Mouse (Mus musculus): Measurements from ENCODE around the gene Arglu1. TPM values are rescaled to one million over a fixed set of nuclear protein-coding genes. Genes with fewer than 3 reads are reported as not detected.

Arglu1 gene
- total and polyA plus RNA-seq, 2 experiments from 2014 or later: 71.9 to 158 TPM

- Histone ChIP-seq H3K27ac (peak overlapping the region; percentile 38; the same call in 1 of the 2 replicates), H3K9me3 (ENCODE audit: low read length) (no peaks in the 10 kb centered on the region), H3K36me3 (ENCODE audit: insufficient read depth, low read length) (peaks cover 5% of the 10 kb centered on the region; the same call in 1 of the 2 replicates), H3K4me2 (ENCODE audit: low read depth, low read length) (peak overlapping the region; percentile 22; the same call in 1 of the 2 replicates), H3K27me3 (ENCODE audit: insufficient read depth, low read length) (no peaks in the 10 kb centered on the region), H3K4me1 (ENCODE audit: insufficient read depth, low read length) (peaks cover 8% of the 10 kb centered on the region; the same call in 1 of the 2 replicates), H3K4me3 (ENCODE audit: low read length) (no peak overlapping the region), H3K9ac (replicated peaks; ENCODE audit: low read length) (no peak overlapping the region)
- ATAC-seq (no peak), DNase-seq (ENCODE audit: low spot score) (peak; percentile 37)
- 53% methylated on average over 3 of the region's 3 CpGs for WGBS
- TF ChIP-seq CTCF (IDR thresholded peaks at IDR 0.05; ENCODE audit: low read depth): no peak
Measured at GRCm38 (mm10) chr8:8622476-8622875, 67.8 kb downstream of the Arglu1 start.

- ATAC-seq (peak; percentile 70), DNase-seq (ENCODE audit: low spot score) (peak; percentile 51)
- H3K27me3 ChIP-seq (ENCODE audit: insufficient read depth, low read length): no peaks in the 10 kb centered on the region
- TF ChIP-seq CTCF (IDR thresholded peaks at IDR 0.05; ENCODE audit: low read depth): no peak
- peak overlapping the region; percentile 22 for H3K4me2 ChIP-seq (ENCODE audit: low read depth, low read length)
- no peak overlapping the region for H3K9ac ChIP-seq (replicated peaks; ENCODE audit: low read length)
- 53% methylated on average over 12 of the region's 12 CpGs for WGBS
- peaks cover 5% of the 10 kb centered on the region; the same call in 1 of the 2 replicates for H3K36me3 ChIP-seq (ENCODE audit: insufficient read depth, low read length)
- H3K4me1 ChIP-seq (ENCODE audit: insufficient read depth, low read length): peaks cover 8% of the 10 kb centered on the region; the same call in 1 of the 2 replicates
- peak overlapping the region; percentile 38; the same call in 1 of the 2 replicates for H3K27ac ChIP-seq
- no peaks in the 10 kb centered on the region for H3K9me3 ChIP-seq (ENCODE audit: low read length)
- H3K4me3 ChIP-seq (ENCODE audit: low read length): no peak overlapping the region
Measured at GRCm38 (mm10) chr8:8622031-8622430, 68.3 kb downstream of the Arglu1 start.

- H3K4me2 ChIP-seq (ENCODE audit: low read depth, low read length): peak overlapping the region; percentile 22
- H3K4me3 ChIP-seq (ENCODE audit: low read length): no peak overlapping the region
- no peaks in the 10 kb centered on the region for H3K9me3 ChIP-seq (ENCODE audit: low read length)
- peaks cover 5% of the 10 kb centered on the region; the same call in 1 of the 2 replicates for H3K36me3 ChIP-seq (ENCODE audit: insufficient read depth, low read length)
- H3K27ac ChIP-seq: no peak overlapping the region; the same call in 1 of the 2 replicates
- peaks cover 8% of the 10 kb centered on the region; the same call in 1 of the 2 replicates for H3K4me1 ChIP-seq (ENCODE audit: insufficient read depth, low read length)
- ATAC-seq (no peak), DNase-seq (ENCODE audit: low spot score) (no peak)
- TF ChIP-seq CTCF (IDR thresholded peaks at IDR 0.05; ENCODE audit: low read depth): no peak
- 73% methylated on average over 16 of the region's 16 CpGs for WGBS
- no peaks in the 10 kb centered on the region for H3K27me3 ChIP-seq (ENCODE audit: insufficient read depth, low read length)
- H3K9ac ChIP-seq (replicated peaks; ENCODE audit: low read length): no peak overlapping the region
Measured at GRCm38 (mm10) chr8:8621236-8621917, 68.9 kb downstream of the Arglu1 start.

GRCm38 (mm10) chr8:8620536-8620935 lies 69.8 kb downstream of the Arglu1 start:
- Histone ChIP-seq H3K4me2 (ENCODE audit: low read depth, low read length) (no peak overlapping the region), H3K27me3 (ENCODE audit: insufficient read depth, low read length) (no peaks in the 10 kb centered on the region), H3K36me3 (ENCODE audit: insufficient read depth, low read length) (peaks cover 5% of the 10 kb centered on the region; the same call in 1 of the 2 replicates), H3K9ac (replicated peaks; ENCODE audit: low read length) (no peak overlapping the region), H3K4me3 (ENCODE audit: low read length) (no peak overlapping the region), H3K9me3 (ENCODE audit: low read length) (no peaks in the 10 kb centered on the region), H3K27ac (no peak overlapping the region; the same call in 1 of the 2 replicates), H3K4me1 (ENCODE audit: insufficient read depth, low read length) (peaks cover 8% of the 10 kb centered on the region; the same call in 1 of the 2 replicates)
- WGBS: 82% methylated on average over 21 of the region's 21 CpGs
- DNase-seq (ENCODE audit: low spot score) (no peak), ATAC-seq (no peak)
- no peak for TF ChIP-seq CTCF (IDR thresholded peaks at IDR 0.05; ENCODE audit: low read depth)

GRCm38 (mm10) chr8:8619221-8620194 lies 70.8 kb downstream of the Arglu1 start:
- ATAC-seq (peak; percentile 43; the same call in 1 of the 2 replicates), DNase-seq (ENCODE audit: low spot score) (no peak)
- Histone ChIP-seq H3K4me1 (ENCODE audit: insufficient read depth, low read length) (peaks cover 8% of the 10 kb centered on the region; the same call in 1 of the 2 replicates), H3K4me2 (ENCODE audit: low read depth, low read length) (no peak overlapping the region), H3K27ac (no peak overlapping the region), H3K9me3 (ENCODE audit: low read length) (no peaks in the 10 kb centered on the region), H3K9ac (replicated peaks; ENCODE audit: low read length) (no peak overlapping the region), H3K4me3 (ENCODE audit: low read length) (no peak overlapping the region), H3K27me3 (ENCODE audit: insufficient read depth, low read length) (no peaks in the 10 kb centered on the region), H3K36me3 (ENCODE audit: insufficient read depth, low read length) (peaks cover 5% of the 10 kb centered on the region; the same call in 1 of the 2 replicates)
- 41% methylated on average over 19 of the region's 19 CpGs for WGBS
- no peak for TF ChIP-seq CTCF (IDR thresholded peaks at IDR 0.05; ENCODE audit: low read depth)

Small RNA genes within 50 kb of the gene (microRNA-seq; reads per million reads assigned to microRNA genes)
- gene Mir7654: 3.7 to 4.3 reads per million in 2 experiments

Other genes with a start within 250 kb of the Arglu1 start
- gene Efnb2, start 29.3 kb downstream of the Arglu1 start, total RNA-seq (2014; rRNA removed): 21.0 and 22.8 TPM in 2 replicates
- gene Efnb2, start 29.3 kb downstream of the Arglu1 start, polyA plus RNA-seq (2015; fragmentation: Nextera tagmentation; extraction: Ambion mirVana): 9.6 and 10.7 TPM in 2 replicates